Mouse (Mus musculus): ENCODE data around the gene BC051019.

GRCm38 (mm10) chr7:109680879-109681278 is 42.8 kb downstream of the BC051019 start:
- TF ChIP-seq GATA1 (IDR thresholded peaks at IDR 0.05; ENCODE audit: borderline replicate concordance, low read length) (no peak), FLI1 (IDR thresholded peaks at IDR 0.05; ENCODE audit: low read length) (no peak)

Data from megakaryocyte, embryonic 14.5 days (primary cell).